Mouse (Mus musculus) c-Kit-negative CD71-positive TER-119-positive erythroid progenitor cells, embryonic 14.5 days (primary cell): ENCODE measurements around the gene Rbak.
A peak's percentile ranks its signal among the peaks of the same experiment; 100 is the strongest.
"Not testable (repeated sequence)": the region's sequence is repeated elsewhere in the genome, so short reads cannot be mapped to it uniquely, and the experiment has no call there.

Experiments
- DNase-seq: peaks from one replicate; pipeline ENCODE4 v3.0.0-alpha.2; 2013; ENCODE audit warnings: low read depth, low spot score

Rbak gene

GRCm38 (mm10) chr5:143134216-143135010, 46.2 kb downstream of the Rbak start:
- DNase-seq = not testable (repeated sequence)

DNA sequence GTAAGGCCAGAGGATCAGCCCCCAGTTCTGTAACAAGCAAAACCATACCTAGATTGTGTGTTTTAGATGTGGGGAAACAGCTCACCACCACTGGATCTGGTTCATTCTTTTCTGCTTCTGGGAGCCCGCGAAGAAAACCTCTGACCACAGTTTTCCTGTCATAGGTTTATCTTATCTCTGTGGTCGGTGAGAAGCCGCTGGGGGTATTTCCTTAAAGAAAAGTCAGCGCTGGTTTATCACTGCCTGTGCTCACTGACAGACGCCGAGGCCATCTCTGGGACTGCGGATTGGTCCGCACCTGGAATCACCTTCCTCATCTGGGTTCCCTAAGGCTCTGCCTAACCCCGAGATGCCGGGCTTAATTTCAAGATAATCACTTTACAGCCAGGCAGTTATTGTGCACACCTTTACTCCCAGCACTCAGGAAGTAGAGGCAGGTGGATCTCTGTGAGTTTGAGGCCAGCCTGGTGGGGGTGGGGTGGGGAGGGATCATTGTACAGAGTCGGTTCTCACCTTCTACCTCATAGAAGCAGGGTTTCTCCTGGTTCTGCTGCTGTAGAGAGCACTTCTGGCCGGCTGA, 47.5 kb downstream of the Rbak start:
- no peak for DNase-seq

DNA sequence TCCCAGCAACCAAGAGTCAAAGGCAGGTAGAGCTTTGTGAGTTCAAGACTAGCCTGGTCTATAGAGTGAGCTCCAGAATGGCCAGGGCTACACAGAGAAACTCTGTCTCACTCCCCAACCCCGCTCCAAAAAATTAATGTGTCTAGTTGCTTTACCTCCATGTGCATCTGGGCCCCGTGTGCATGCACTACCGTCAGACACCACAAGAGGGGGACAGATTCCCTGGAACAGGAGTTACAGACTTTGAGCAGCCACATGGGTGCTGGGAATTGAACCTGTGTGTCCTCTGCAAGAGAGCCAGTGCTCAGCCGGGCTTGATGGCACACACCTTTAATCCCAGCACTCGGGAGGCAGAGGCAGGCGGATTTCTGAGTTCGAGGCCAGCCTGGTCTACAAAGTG, 50.2 kb downstream of the Rbak start:
- peak; percentile 37 for DNase-seq

DNA sequence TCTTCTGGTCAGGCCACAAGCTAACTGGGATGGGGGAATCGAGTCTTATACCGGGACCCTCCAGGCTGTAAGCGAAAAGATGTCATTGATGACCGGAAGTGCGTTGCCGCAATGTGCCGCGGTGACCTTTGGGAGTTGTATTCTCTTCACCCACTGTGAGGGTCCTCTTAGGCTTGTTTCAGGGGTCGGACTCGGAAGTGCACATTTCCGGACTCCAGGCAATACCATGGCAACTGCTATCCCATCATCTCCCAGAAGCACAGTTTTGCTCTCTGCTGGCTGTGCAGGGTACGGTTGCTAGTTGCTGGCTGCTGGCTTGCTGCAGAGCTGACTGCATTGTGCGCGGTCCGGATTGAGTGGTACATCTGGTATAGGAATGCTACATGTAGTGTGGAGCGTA, 51.5 kb downstream of the Rbak start:
- no peak for DNase-seq

GRCm38 (mm10) chr5:143127837-143128236, 52.7 kb downstream of the Rbak start:
- DNase-seq = no peak

- no peak for DNase-seq
Observed at GRCm38 (mm10) chr5:143126908-143127307, 53.7 kb downstream of the Rbak start.

- DNase-seq = no peak
Observed at GRCm38 (mm10) chr5:143126089-143126488, 54.5 kb downstream of the Rbak start.

- DNase-seq = no peak
Observed at GRCm38 (mm10) chr5:143125601-143126000, 55.0 kb downstream of the Rbak start.

- DNase-seq = no peak
Observed at GRCm38 (mm10) chr5:143124805-143125378, 55.7 kb downstream of the Rbak start.

DNA sequence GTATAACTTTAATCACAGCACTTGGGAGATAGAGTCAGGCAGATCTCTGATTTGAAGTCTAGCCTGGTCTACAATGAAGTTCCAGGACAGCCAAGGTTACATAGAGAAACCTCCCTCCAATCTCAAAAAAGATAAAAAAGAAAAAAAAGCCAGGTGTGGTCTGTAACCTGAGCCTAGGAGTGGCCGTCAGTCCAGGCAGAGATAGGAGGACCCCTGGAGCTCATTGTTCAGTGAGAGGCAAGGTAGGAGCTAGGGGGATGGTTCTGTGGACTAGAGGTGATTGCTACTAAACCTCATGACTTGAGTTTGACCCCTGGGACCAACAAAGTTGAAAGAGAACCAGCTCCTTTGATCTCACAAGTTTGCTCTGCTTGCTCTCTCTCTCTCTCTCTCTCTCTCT, 57.9 kb downstream of the Rbak start:
- DNase-seq = no peak
